Mouse (Mus musculus): ENCODE measurements around the gene Tas2r143.

GRCm38 (mm10) chr6:42365215-42365614, 34.8 kb upstream of the Tas2r143 start:
- TF ChIP-seq CTCF (IDR thresholded peaks at IDR 0.05; ENCODE audit: borderline replicate concordance, extremely low read depth, insufficient read depth, insufficient read length): no peak
- TF ChIP-seq POLR2A (IDR thresholded peaks at IDR 0.05; ENCODE audit: borderline replicate concordance, extremely low read depth, insufficient read depth, insufficient read length, poor library complexity, severe bottlenecking): no peak

Data from brain, embryonic 14.5 days (tissue).